Mouse (Mus musculus) CH12F3 (cell line): ENCODE results near the gene Il23a.
"Not testable (repeated sequence)": the region's sequence is repeated elsewhere in the genome, so short reads cannot be mapped to it uniquely, and the experiment has no call there.

Experiments used
- in situ Hi-C: fragments of 300-500 bp; cut with MboI; formaldehyde crosslinking; loops from 2 replicates; pipeline ENCODE4 v1.14.3; 2020; ENCODE audit warnings: low sequenced_read_pairs

Il23a gene

DNA sequence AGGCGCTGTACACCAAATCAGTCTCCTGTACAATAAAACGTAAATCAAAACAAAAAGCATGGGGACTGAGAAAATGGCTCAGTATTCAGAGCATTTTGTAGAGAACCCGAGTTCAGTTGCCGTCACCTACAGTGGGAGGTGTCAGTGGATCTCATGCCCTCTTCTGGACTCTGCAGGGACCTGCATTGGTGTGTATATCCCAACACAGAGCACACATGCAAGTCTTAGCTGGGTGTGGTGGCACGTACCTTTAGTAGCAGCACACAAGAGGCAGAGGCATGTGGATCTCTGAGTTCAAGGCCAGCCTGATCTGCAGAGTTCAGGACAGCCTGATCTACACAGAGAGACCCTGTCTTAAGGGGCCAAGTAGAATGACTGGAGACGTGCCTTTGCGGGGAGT is 11.1 kb upstream of the Il23a start:
- in situ Hi-C loops, result no loop called here

DNA sequence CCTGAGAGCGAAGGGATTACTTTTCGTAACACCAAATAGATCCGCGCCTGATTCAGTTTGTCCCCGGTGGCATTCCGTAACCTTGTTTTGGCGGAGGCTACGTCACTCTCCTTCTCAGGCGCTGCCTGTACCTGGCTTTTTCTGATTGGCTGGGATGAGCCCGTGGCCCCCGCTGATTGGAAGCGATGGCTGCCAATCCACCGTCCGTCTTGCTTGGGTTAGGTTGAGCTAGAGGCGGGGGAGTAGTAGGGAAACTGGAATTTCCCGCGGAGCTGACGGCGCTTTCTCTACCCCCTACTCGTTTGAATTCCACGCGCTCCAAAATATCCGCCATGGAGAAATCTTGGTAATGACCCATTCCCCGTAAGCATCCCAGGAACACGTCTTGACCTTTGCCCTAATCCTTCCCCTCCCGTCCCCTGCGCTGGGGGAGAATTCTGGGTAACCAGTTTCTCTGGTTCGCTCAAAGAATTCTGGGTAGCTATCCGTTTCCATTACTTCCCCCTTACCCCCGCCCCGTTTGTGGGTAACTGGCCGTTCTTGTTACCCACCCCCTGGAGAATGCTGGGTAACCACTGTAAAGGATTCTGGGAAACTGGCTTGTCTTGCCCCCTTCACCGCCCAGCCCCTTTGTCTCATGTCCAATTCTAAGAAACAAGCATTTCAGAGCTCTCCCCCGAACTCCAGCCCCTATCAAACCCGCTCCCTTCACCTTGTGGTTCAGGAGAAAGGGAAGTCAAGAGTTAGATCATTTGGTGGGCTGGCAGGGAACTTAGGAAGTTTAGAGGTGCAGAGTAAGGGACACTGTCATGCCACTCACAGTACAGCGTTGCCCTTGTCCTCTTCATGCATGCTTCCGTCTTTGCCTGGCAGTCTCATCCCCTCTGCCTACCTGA is 4.8 kb upstream of the Il23a start, which contains the start of gene Pan2:
Gene Pan2, plus strand, starts transcription at position 210 of the 896 bp plus-strand sequence.
- in situ Hi-C loops, result no loop called here

DNA sequence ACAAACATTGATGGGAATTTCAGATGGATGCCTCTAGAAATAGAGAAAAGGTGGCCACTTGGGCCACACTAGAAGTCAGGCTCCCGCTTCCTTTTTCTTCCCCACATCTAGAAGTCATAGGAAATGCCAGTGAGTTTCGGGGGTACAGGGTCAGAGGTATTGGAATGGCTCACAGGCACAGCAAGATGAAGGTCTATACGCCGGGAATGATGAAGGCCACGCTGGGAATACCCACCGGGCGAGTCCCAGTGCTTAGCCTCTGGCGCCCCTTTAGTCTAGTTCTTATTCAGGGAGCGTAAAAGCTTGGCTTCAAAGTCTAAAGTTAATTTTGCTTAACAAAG is 4.2 kb upstream of the Il23a start:
- in situ Hi-C loops, result no loop called here

DNA sequence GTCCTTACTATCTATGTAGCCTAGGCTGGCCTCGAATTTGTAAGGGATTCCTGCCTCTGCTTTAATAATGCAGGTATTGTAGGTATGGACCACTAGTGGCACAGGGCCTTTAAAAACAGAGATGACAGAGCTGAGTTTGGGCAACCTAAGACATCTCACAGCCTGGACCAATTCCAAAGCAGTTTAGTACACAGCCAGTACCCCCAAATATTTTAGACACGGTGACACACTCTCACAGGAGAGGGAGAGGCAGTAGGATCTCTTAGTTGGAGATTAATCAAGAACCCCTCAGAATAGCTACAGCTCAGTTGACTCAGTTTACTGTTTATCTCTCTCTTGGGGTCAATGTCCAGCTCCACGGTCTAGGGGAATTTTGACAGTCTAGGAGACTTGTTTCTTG is 3.8 kb upstream of the Il23a start:
- in situ Hi-C loops, result no loop called here

DNA sequence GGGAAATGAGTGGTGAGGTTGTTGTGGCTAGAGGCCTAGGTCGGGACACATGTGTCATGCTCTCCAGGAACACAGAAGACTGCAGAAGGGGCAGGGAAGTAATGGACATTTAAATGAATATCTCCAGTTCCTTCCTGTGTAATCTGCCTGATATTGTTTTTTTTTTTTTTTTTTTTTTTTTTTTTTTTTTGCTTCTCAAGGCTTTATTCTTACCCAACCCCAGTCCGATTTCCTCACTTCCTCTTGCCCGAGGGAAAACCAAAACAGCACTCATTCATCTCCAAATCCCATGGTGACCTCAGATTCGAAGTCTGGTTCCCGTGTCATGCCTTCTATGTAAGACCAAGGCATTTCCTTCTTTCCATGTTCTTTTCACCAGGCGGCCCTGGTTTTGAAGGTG is 309 bp downstream of the Il23a start:
- in situ Hi-C loops, result no loop called here

DNA sequence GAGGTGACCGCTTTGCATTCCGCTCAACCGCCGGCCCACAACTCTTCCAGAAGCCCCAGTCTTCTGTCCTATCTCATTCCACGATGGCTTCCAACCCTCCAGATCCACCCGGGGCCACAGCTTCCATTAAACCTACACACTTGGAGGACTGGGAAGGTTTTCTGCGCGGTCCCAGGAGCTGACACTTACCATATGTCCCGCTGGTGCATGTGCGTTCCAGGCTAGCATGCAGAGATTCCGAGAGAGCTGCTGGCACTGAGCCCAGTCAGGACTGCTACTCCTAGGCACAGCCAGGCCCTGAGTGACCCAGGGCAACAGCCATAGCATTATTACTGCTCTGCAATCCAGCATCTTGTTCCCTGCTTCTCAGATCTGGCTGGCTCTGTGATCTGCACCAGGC is 930 bp downstream of the Il23a start:
- in situ Hi-C loops, result no loop called here

DNA sequence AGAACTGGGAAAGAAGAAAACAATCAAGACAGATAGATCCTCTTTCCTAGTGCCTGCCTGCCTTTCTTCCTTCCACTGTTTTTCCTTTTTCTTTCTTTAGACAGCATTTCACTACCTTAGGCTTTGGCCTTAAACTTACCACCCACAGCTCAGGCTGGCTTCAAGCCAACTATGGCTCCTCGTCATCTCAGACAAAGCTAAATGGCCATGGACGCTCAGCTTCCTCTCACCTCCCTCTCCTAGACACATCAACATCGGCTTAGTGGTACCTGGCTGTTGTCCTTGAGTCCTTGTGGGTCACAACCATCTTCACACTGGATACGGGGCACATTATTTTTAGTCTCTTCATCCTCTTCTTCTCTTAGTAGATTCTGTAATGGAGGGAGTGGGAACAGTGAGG is 1.3 kb downstream of the Il23a start:
- in situ Hi-C loops, result no loop called here

DNA sequence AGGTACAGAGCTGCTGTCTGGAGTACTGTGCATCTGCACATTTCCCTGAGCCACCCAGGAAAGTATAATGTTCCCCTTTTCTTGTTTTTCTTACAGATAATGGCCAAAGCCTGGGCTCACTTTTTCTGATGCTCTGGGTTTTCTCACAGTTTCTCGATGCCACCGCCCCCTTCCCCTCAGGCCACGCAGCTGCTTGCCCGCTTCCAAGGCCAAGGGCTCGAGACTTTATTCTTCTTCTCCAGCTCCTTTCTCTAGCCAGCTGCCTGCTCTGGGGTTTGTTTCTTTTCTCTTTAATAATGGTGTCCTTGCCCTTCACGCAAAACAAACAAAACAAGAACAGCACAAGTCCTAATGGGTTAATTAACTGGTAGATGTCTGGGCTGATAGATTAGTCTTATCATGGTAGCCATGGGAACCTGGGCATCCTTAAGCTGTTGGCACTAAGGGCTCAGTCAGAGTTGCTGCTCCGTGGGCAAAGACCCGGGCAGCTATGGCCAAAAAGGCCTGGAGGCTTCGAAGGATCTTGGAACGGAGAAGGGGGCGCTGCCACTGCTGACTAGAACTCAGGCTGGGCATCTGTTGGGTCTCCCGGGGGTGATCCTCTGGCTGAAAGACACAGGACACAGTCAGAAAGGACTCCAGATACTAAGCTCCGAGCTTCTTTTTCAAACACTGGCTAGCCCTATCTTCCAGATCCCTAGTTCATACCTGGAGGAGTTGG is 2.0 kb downstream of the Il23a start:
- in situ Hi-C loops, result no loop called here

DNA sequence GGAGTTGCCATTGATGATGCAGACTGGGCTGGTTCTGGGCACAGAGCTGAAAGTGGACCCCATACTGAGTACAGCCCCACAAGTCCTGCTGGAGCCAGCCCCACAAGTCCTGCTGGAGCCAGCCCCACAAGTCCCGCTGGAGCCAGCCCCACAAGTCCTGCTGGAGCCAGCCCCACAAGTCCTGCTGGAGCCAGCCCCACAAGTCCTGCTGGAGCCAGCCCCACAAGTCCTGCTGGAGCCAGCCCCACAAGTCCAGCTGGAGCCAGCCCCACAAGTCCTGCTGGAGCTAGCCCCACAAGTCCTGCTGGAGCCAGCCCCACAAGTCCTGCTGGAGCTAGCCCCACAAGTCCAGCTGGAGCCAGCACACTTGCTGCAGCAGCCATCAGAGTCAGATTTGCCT is 8.0 kb downstream of the Il23a start:
- in situ Hi-C loops, result not testable (repeated sequence)

DNA sequence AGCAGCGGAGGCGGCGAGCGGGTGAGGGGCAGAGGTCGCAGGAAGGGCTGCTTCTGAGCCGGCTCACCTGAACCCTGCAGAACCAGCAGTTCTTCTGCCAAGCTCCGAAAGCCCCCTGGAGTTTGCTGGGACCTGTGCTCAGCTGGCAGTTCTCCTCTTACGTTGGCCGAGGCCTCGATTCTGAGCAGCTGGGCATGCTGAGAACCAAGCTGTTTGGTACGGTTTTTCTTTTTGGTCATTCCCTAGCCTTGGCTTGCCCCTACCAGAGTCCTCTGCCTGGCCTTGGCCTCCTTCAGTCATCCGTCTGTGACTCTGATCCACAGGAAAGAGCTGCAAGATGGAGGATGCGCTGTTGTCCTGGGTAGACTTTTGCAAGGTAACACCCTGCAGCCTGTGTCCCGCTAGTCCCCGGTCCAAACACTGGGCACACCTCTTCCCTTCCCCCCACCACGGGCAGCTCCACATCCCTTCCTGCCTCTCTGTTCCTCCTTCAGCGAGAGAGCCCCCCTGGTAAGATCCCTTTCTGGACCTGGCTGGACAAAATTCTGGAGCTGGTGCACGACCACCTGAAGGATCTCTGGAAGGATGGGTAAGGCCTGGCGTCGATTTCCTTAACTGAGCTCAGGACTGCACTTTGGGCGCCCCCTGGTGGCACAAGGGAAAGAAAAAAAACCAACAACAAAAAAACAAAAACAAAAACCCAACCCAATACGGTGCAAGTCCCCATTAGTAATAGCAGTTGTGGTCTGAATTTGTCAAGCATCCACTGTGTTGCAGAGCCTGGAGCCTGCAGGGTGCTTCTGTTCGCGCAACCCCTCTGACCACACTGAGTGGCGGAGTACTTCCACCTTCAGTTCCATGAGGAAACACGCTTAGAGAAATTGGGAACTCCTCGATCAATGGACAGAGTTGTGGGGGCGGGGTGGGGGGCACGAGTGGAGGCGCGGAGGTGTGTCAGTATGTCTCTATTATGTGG is 14.7 kb downstream of the Il23a start:
- in situ Hi-C loops, result no loop called here

DNA sequence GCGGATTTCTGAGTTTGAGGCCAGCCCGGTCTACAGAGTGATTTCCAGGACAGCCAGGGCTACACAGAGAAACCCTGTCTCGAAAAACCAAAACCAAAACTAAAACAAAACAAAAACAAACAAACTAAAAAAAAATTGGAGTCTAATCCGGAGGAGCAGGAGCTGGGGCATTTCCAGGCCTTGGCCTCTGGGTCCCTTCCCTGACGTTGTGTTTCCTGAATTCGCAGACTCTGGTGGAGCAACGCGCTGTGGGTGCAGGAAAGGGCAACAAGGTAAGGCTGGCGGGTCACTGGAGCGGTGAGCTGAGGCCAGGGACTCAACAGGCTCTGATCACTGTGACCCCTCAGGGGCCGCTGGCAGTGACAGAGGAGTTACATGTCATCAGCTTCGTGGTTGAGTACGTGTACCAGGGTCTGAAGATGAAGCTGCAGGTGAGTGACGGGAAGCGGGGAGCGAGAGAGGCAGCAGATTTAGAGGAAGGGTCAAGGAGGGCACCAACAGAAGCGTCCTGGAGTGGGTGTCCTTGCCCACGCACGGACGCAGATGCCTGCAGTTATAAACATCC is 15.6 kb downstream of the Il23a start:
- in situ Hi-C loops, result no loop called here

DNA sequence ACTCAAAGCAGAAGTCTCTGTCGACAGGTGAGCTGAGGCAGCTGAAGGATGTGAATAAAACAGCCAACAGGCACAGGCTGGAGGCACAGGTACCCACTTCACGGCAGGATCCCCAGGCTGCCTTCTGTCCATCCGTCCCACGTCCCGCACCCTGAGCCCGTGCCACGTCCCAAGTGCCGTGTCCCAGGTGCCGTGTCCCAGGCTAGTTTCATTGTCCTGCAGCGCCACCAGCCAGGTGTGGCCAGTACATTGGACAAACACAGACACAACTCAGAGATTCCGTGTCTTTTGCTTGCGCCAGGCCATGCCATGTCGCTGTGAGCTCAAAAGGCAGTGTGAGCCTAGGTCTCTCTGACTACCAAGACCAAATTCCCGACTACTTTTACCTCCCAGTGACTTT is 16.9 kb downstream of the Il23a start:
- in situ Hi-C loops, result no loop called here

DNA sequence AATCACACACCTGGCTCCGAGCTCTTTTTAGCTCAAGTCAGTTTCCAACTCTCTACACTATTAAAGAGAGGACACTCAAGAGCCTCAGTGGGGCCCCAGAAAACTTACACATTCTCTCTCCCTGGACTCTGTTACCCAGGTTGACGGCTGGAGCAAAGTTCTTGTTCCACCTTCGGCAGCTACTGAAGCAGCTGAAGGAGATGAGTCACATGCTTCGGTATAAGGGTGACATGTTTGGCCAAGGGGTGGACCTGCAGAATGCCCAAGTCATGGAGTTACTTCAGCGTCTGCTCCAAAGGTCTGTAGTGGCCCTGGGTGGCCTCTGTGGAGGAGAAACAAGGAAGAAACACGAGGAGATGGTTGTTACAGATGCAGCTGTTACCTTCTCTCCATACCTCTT is 17.6 kb downstream of the Il23a start:
- in situ Hi-C loops, result no loop called here

DNA sequence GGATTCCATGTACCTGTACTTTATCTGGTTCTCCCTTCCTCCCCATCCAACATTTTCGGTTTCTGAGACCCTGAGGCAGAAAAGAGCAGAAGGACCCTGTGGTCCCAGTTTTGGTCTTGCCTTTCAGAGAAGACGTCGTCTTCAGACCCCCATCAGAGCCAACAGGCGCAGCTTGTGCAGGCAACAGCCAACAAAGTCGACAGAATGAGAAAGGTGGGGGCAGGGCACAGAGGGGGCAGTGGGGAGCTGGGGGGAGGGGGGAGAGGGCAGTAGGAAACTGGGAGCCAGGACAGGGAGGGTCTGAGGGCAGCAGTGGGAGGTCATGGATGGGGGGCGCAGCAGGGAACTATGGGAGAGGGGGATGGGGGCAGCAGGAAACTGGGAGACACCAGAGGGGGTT is 20.4 kb downstream of the Il23a start:
- in situ Hi-C loops, result no loop called here

DNA sequence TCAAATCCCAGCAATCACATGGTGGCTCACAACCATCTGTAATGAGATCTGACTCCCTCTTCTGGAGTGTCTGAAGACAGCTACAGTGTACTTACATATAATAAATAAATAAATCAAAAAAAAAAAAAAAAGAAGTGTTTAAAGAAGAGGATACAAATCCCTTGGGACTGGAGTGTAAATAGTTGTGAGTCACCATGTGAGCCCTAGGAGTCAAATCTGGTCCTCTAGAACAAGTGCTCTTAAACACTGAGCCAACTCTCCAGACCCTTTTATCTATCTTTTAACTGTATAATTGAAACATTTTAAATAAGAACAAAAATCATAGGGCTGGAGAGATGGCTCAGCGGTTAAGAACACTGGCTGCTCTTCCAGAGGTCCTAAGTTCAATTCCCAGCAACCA is 23.2 kb downstream of the Il23a start:
- in situ Hi-C loops, result not testable (repeated sequence)

DNA sequence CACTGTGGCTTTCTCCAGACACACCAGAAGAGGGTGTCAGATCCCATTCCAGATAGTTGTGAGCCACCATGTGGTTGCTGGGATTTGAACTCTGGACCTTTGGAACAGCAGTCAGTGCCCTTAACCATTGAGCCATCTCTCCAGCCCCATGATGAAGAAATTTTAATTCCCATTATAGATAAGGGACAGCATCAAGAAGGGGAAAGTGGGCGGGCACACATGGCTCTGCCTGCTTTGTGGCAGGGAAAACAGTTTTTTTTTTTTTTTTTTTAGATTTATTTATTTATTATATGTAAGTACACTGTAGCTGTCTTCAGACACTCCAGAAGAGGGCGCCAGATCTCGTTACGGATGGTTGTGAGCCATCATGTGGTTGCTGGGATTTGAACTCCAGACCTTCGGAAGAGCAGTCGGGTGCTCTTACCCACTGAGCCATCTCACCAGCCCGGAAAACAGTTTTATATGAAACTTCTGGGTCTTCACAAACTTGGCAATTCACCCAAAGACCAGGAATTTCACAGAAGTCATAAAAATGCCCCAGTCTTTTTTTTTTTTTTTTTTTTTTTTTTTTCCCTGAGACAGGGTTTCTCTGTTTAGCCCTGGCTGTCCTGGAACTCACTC is 25.6 kb downstream of the Il23a start:
- in situ Hi-C loops, result not testable (repeated sequence)

DNA sequence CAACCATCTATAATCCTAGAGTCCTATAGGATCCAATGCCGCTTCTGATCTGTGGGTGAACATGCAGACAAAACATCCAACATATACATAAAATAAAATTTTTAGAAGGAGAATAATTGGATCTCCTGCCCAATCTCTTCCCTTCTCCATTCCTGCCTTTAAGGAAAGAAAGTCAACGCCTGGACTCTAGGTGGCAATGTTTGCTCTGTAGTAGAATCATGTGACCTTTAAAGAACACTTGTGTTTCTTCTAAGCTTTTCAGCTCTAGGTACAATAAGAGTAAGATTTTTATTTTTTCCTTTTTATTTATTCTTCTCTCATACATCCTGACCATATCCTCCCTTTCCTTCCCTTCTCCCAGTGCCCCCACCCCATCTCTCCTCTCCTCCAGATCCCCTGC is 26.7 kb downstream of the Il23a start:
- in situ Hi-C loops, result no loop called here

DNA sequence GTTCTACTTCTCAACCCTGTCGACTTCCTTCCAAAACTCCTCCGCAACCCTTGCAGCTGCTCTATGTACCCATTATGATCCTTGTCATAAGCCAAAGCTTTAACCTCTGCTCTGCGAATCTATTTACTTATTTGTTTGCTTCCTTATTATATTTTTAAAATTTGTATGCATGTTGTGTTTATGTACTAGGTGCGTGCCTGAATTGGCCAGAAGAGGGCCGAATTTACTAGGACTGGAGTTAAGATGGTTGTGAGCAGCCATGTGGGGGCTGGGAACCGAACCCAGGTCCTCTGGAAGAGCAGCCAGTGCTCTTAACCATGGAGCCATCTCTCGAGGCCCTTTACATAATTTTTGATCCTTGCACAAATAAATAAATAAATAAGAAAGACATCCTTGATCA is 27.7 kb downstream of the Il23a start:
- in situ Hi-C loops, result no loop called here

DNA sequence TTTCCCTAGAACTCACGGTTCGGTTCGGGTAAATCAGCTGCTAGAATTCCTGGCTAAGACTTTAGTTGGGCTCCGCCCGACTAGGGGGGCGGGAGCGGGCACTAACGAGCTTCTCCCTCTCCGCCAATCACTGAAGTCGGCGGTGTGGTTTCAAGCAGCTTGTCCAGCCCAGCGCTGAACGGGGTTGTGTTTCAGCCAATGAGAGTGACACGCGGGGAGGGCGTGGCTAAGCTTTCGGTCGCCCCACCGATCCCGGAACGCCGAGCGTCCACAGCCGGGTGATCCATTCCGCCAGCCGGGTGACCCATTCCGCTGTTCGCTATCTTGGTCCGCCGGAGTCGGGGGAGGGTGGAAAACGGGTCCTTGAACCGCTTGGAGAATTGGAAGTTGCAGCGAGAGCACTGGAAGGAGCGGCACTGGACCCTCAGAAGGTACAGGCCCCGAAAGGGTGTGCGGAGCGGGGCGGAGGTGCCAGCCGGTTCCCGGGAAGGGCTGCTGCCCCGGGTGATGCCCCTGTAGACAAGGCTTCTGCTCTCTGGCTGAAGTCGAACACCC is 28.2 kb downstream of the Il23a start, which contains the start of gene Stat2:
Gene Stat2, plus strand, starts transcription at position 273 of the 555 bp plus-strand sequence.
- in situ Hi-C loops, result no loop called here
